Mouse (Mus musculus) liver, adult 2 months (tissue): Measurements from ENCODE around the gene Tmem89. TPM values are rescaled to one million over a fixed set of nuclear protein-coding genes. Genes with fewer than 3 reads are reported as not detected.

ENCODE experiments used
- DNase-seq: peaks from one replicate; pipeline ENCODE4 v3.0.0-alpha.2; 2011; ENCODE audit warnings: low read depth, low spot score; ENCODE audit errors: extremely low read depth
- H3K27ac ChIP-seq: fragments of 200-500 bp; replicated peaks from 2 replicates; pipeline ENCODE4 v1.5.1; 2012; ENCODE audit warnings: low read depth, mild to moderate bottlenecking, control low read depth, inconsistent platforms, low read length; ENCODE audit not compliant: insufficient read depth
- H3K27me3 ChIP-seq: fragments of 200-500 bp; 2 replicates; pipeline ENCODE4 v1.6.1; 2012; ENCODE audit warnings: mild to moderate bottlenecking, moderate library complexity, low read length, inconsistent platforms; ENCODE audit not compliant: control insufficient read depth, insufficient read depth
- H3K36me3 ChIP-seq: fragments of 200-500 bp; 2 replicates; pipeline ENCODE4 v1.6.1; 2012; ENCODE audit warnings: low read length, inconsistent platforms; ENCODE audit not compliant: control insufficient read depth, insufficient read depth
- H3K4me1 ChIP-seq: fragments of 200-500 bp; 2 replicates; pipeline ENCODE4 v1.6.1; 2011; ENCODE audit warnings: low read length; ENCODE audit not compliant: control insufficient read depth, insufficient read depth
- H3K4me3 ChIP-seq: fragments of 200-500 bp; 2 replicates; pipeline ENCODE4 v1.5.1; 2011; ENCODE audit warnings: low read depth, mild to moderate bottlenecking, control low read depth, low read length, moderate library complexity; ENCODE audit not compliant: insufficient read depth
- H3K79me2 ChIP-seq: fragments of 200-500 bp; 2 replicates; pipeline ENCODE4 v1.6.1; 2012; ENCODE audit warnings: inconsistent platforms, mild to moderate bottlenecking, low read length, moderate library complexity; ENCODE audit not compliant: control insufficient read depth, insufficient read depth
- H3K9ac ChIP-seq: fragments of 200-500 bp; 2 replicates; pipeline ENCODE4 v1.6.1; 2012; ENCODE audit warnings: low read depth, mild to moderate bottlenecking, control low read depth, inconsistent platforms, low read length
- CTCF ChIP-seq: fragments of 200-500 bp; IDR thresholded peaks from 2 replicates; pipeline ENCODE4 v1.5.1; 2011; ENCODE audit warnings: low read depth, low read length, control low read depth
- POLR2A ChIP-seq: fragments of 200-500 bp; IDR thresholded peaks from 2 replicates; pipeline ENCODE4 v1.6.1; 2011; ENCODE audit warnings: low read length, control low read depth; ENCODE audit not compliant: insufficient read depth; ENCODE audit errors: extremely low read depth
- WGBS: fragments of 180-500 bp; shearing (Covaris S2); methylation state at CpG from one replicate; pipeline ENCODE4 v1.1.7; 2018; 5-methylcytosine and 5-hydroxymethylcytosine counted together
- polyA plus RNA-seq: library from polyadenylated mRNA; depleted of rRNA; stranded (reverse); fragments of >200 nt; gene quantifications from 2 replicates; pipeline ENCODE4 v1.2.3, GENCODE M21; 2012
- total RNA-seq: library from RNA; depleted of rRNA; stranded (reverse); fragments of >200 nt; gene quantifications from 2 replicates; pipeline ENCODE4 v1.2.3, GENCODE M21; 2014

Gene Tmem89
- total and polyA plus RNA-seq, 2 experiments, result 0.12 TPM; not detected in 1

DNA sequence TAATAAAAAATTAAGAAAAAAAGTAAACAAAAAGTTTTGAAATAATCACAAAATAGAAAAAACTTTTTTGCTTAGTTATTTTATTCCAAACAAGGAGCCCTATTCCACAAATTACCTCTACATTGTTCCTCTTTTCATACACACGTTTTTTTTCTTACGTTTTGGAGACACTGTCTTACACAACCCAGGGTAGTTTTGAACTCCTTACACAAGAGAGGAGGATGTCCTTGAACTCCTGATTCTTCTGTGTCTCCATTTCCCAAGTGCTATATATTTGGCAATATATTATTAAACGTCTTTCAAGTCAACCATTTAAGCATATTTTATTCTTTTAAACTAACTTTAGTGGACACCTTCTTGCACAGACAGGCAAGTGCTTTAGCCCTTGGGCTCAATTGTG lies 21.6 kb downstream of the Tmem89 start:
- no peak overlapping the region for H3K4me3 ChIP-seq
- no peak overlapping the region for H3K9ac ChIP-seq

GRCm38 (mm10) chr9:108936418-108937364 lies 22.3 kb downstream of the Tmem89 start, which contains the start of gene Uqcrc1:
Uqcrc1 (plus strand) TSS chr9:108936633.
- Histone ChIP-seq H3K9ac (peak within 1 kb of the TSS; percentile 92), H3K27ac (peak within 1 kb of the TSS; percentile 84), H3K27me3 (no peaks in the 10 kb centered on the region), H3K79me2 (peaks cover 23% of the 10 kb centered on the region; the same call in 1 of the 2 replicates), H3K36me3 (peaks cover 24% of the 10 kb centered on the region), H3K4me3 (peak within 1 kb of the TSS; percentile 84), H3K4me1 (no peaks in the 10 kb centered on the region)
- WGBS, result under 1% methylated on average over 58 of the region's 58 CpGs
- TF ChIP-seq CTCF, result peak; percentile 88
- TF ChIP-seq POLR2A, result peak; percentile 92
- DNase-seq, result peak; percentile 87

More for the DNA sequence above, 21.6 kb downstream of the Tmem89 start:
- H3K36me3 ChIP-seq, result peaks cover 23% of the 10 kb centered on the region
- no peak for DNase-seq
- 9% methylated on average over 3 of the region's 3 CpGs for WGBS
- TF ChIP-seq CTCF, result no peak
- H3K79me2 ChIP-seq, result peaks cover 22% of the 10 kb centered on the region; the same call in 1 of the 2 replicates
- H3K27ac ChIP-seq, result no peak overlapping the region
- H3K27me3 ChIP-seq, result no peaks in the 10 kb centered on the region
- H3K4me1 ChIP-seq, result no peaks in the 10 kb centered on the region

DNA sequence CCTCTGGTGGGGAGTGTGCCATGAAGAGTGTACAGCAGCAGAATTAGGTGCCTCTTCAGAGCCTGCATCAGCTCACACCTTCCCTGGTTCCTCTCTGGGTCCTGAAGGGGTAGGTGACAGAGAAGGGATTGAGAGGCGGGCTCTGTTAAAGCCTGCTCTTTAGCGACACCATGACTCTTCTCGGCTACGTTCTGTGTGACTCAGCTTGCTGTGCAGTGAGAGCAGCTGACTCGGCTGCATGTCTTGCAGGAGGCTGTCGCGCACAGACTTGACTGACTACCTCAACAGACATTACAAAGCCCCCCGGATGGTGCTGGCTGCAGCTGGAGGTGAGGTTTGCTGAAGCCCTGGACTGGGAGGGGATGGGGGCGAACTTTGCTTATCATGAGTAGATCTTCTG lies 30.7 kb downstream of the Tmem89 start:
- Histone ChIP-seq H3K9ac (no peak overlapping the region), H3K79me2 (peaks cover 3% of the 10 kb centered on the region; the same call in 1 of the 2 replicates), H3K4me3 (no peak overlapping the region), H3K27ac (no peak overlapping the region), H3K27me3 (no peaks in the 10 kb centered on the region), H3K4me1 (0 out of 2 replicates have a peak, but pooled peaks cover 2% of the 10 kb centered on the region), H3K36me3 (peaks cover 68% of the 10 kb centered on the region)
- no peak for DNase-seq
- 83% methylated on average over 9 of the region's 9 CpGs for WGBS
- TF ChIP-seq CTCF, result no peak
- TF ChIP-seq POLR2A, result no peak

- Histone ChIP-seq H3K4me3 (no peak overlapping the region), H3K27ac (no peak overlapping the region), H3K4me1 (0 out of 2 replicates have a peak, but pooled peaks cover 2% of the 10 kb centered on the region), H3K36me3 (peaks cover 65% of the 10 kb centered on the region), H3K9ac (no peak overlapping the region), H3K27me3 (no peaks in the 10 kb centered on the region), H3K79me2 (peaks cover 3% of the 10 kb centered on the region; the same call in 1 of the 2 replicates)
- WGBS, result 92% methylated on average over 5 of the region's 5 CpGs
- no peak for DNase-seq
- TF ChIP-seq CTCF (no peak), POLR2A (no peak)
Observed at GRCm38 (mm10) chr9:108945608-108946007, 31.2 kb downstream of the Tmem89 start.

- Histone ChIP-seq H3K27ac (no peak overlapping the region), H3K9ac (no peak overlapping the region), H3K4me3 (no peak overlapping the region), H3K36me3 (peaks cover 42% of the 10 kb centered on the region), H3K79me2 (no peaks in the 10 kb centered on the region), H3K27me3 (no peaks in the 10 kb centered on the region), H3K4me1 (no peaks in the 10 kb centered on the region)
- 89% methylated on average over 13 of the region's 13 CpGs for WGBS
- no peak for DNase-seq
- TF ChIP-seq CTCF, result no peak
- no peak for TF ChIP-seq POLR2A
Observed at GRCm38 (mm10) chr9:108949231-108949966, 35.0 kb downstream of the Tmem89 start.
